Mouse (Mus musculus) ovary, adult 18-20 months (tissue): ENCODE measurements around the gene Sbp.
A peak's percentile ranks its signal among the peaks of the same experiment; 100 is the strongest.
"Not testable (repeated sequence)": the region's sequence is repeated elsewhere in the genome, so short reads cannot be mapped to it uniquely, and the experiment has no call there.

Experiments
- DNase-seq: peaks from one replicate; pipeline ENCODE4 v3.0.0; 2022; ENCODE audit warnings: low spot score, mixed read lengths

Gene Sbp

DNA sequence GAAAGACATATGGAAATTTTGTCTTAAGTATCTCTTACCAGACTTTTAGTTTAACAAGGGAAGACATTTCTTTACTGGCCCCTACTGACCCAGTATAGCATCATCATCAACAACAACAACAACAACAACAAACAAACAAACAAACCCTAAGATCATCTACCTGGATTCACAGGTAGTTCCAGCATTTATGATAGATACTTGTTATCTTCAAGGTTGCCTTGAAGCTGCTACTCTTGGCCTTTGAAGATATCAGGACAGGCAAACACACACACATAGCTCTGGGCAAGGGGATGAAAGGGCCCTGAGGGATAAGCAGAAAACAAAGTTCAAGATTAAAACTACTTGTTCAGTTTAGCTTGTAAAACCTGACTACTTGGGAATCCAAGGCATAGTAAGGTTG lies at the start of gene Sbp:
Gene Sbp (plus strand): TSS at position 301 of the 400 bp plus-strand sequence.
- DNase-seq: no peak

DNA sequence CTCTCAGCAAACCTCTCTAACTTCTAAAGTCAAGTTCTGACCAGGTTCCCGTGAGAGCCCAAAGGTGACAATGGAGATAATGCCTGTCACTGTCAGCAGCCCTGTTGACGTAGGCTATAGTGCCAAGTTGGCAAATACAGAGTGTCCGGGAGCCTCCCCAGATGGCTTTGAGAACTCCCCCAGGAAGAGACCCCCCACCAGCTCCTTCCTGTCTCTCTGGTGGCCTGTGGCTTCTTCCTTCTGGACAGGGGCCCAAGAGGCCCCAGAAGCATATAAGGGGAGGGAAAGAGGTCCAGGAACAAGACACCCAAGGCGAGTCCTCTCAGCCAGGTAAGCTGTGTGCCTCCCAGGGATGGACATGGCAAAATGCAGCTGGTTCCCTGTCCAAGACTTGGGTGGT lies 24.3 kb upstream of the Sbp start, which contains the start of gene Dcpp3:
Gene Dcpp3 (plus strand): TSS at position 301 of the 400 bp plus-strand sequence.
- not testable (repeated sequence) for DNase-seq

DNA sequence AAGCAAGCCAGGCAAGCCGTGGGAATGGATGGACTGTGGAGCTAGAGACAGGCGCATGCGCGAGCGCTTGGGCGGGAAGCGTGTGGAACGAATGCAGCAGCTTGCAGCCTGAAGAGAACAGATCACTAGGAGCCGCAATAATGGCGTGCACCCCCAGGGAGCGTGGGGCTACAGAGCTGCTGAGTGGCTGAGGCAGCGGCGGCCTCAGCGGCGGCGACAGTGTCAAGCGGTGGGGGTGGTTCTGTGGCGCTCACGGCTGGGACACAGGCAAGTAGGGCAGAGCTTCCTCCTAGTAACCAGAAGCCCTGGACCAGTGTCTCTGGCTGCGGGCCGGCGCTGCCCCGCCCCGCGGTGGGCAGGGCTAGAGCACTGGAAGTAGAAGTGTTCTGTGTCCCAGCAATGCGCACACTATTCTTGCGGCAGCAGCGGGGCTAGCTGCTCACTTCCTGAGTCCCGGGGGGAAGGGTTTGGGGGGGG lies 16.9 kb upstream of the Sbp start:
- peak; percentile 87 for DNase-seq

DNA sequence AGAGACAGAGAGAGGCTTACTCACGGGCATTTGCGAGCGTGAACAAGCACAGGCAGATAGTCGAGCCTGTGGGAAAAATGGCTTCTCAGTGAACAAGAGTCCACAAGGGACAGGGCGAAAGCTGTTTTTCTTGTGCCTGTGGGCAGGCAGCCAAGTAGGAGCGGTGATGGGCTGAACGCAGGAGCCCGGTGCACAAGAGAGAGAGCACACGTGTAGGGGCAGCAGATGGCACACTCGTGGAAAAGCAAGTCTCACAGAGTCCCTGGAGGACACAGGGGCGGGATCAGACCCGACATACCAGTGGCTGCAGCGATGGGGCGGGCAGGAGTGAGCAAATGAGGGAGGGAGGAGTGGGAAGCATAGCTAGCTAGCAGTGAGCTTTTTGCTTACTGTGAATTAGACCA lies 16.4 kb upstream of the Sbp start:
- DNase-seq: peak; percentile 53

DNA sequence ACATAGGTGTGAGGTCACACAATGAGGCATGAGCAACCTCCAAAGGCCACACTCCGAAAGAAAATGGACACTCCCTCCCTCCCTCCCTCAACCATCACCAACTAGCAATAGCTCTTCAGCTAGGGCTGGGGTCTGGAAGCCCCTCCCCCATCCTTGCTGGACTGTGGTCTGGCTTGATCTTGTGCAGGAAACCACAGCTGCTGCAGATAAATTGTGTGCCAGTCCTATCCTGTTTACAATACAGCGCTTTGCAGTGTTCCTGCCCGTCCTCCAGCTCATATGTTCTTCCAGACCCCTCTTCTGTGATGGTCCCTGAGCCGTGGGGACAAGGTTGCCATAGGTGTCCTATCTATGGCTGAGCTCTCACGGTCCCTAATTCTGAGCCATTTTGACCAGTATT lies 10.3 kb upstream of the Sbp start:
- DNase-seq: no peak

DNA sequence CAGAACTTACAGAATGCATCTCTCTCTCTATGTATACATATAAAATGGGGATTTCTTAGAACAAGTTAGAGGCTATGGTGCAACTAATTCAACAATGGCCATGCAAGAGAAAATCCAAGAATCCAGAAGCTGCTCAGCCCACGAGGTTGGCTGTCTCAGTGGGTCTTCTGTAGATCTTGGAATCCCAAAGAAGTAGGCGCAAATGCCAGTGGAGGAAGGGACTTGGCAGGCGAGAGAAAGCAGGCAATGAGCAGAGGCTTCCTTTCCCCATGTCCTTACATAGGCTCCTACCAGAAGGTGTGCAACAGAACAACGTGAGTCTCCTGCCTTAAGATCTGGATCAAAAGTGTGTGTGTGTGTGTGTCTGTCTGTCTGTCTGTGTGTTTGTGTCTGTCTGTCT lies 6.0 kb downstream of the Sbp start:
- DNase-seq: not testable (repeated sequence)

DNA sequence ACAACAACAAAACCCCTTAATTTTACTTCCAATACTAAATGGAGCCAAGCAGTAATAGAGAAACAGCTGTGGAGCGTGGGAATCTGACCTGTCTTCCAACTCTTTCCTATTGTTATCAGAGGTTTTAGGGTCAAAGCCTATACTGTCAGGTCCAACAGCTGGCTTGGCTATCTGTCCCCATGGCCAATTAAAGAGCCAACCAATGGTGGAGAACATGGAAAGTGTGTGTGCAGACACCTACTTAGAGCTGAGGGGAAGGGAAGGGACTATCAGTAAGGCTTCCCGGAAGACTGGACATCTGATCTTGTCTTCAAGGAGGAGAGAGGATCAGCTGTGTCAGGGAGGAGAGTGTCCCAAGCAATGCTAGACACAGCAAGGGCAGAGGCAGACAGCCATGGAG lies 7.6 kb downstream of the Sbp start:
- no peak for DNase-seq

DNA sequence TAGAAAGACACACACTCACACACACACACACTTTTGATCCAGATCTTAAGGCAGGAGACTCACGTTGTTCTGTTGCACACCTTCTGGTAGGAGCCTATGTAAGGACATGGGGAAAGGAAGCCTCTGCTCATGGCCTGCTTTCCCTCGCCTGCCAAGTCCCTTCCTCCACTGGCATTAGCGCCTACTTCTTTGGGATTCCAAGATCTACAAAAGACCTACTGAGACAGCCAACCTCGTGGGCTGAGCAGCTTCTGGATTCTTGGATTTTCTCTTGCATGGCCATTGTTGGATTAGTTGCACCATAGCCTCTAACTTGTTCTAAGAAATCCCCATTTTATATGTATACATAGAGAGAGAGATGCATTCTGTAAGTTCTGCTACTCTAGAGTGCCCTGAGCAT lies 9.4 kb downstream of the Sbp start:
- not testable (repeated sequence) for DNase-seq

DNA sequence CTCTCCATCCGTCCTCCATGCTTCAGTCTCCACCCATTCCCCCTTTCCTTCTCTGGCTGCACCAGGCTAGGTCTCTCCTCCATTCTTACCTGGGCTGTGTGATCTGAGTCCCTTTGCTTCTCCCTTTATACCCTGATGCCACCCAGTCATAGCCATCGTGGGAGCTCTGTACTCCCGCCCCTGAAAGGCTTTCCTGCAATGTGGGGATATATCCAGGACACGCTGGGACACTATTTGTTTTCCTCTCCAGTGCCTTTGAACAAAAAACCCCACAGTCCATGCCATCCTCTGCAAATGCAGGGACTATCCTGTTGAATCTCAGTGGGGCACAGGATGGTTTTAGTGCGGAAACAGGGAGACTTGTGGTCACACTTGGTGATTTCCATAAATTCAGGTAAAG lies 13.7 kb downstream of the Sbp start, which contains the start of gene Sbpl:
Gene Sbpl (minus strand): TSS at position 101 of the 400 bp plus-strand sequence.
- DNase-seq: no peak

DNA sequence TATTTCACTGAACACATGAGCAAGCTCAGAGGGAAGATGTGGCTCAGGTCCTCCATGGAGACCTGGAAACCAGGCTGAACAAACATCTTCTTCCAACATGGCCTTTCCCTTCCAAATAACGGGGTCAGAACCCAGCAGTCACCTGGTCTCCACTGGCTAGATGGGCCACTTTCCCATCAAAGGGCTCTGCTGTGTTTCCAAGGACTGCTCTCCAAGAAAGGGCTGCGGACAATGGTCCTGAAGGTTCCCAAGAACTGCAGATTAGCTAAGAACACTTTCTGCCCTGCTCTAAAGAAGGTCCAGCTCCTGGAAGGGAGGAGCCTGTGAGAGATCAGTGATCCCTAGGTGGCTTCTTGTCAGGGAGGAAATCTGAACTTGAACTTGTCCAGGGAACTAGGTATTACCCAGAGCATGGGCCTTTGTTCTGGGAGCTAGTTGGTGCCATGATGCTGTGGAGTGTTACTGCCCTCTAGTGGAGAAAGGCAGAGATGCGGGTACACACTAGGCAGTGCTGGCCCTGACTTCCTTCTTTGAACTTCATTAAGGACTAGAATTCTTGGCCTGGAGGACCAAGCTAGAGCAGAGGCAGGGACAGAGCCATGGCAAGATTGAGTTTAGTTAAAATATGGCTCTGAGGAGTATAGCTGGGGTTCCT lies 18.7 kb downstream of the Sbp start:
- peak; percentile 39 for DNase-seq

DNA sequence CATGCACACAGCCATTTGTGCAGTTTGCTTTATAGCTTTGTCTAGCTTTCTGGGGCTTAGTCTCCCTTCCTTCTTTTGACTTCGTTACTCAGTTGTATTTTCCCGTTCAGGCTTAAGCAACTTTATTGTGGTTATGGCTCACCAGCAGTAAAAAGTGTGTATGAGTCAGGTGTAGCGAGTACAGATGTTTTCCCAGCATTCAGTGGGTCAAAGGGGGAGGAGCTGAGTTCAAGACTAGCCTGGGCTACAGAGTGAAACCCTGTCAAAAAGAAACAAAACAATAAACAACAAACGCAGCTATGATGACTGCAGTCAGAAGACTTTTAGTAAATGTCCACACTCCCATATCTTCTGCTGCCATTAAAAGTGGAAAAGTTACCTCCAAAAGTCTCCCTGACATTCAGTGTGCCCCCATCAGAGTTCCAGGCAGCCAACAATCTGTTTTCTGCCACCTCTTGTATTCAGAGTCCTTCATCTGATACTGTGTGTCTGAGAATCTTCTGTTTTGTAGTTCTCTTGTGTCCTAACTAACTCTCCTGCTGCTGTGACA lies 20.2 kb downstream of the Sbp start:
- no peak for DNase-seq

DNA sequence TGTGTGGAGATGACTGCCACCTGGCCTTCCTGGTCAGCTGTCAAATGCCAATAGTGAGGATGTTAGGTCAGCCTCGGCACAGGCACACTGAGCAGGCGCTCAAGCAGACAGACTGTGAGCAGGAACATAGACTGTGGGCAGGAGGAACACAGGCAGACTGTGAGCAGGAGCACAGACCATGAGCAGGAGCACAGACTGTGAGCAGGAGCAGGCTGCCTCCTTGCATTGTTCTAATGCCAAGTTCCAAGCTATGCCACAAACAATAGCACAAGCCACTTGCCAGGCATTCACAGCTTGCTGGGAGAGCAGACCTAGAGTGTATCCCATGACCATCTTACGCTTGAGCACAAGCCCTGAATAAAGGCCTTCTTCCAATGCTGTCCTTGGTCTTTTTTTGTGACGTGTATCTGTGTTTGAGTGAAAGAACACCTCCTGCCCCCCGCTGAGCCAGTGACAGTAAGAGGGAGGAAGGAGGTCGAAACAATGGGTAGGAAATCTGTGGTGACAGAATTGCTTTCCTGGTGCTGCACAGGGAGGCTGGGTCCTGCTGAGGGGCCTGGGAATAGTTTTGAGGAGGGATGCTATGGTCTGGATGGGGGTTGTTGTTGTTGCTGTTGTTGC lies 24.4 kb downstream of the Sbp start:
- no peak for DNase-seq

DNA sequence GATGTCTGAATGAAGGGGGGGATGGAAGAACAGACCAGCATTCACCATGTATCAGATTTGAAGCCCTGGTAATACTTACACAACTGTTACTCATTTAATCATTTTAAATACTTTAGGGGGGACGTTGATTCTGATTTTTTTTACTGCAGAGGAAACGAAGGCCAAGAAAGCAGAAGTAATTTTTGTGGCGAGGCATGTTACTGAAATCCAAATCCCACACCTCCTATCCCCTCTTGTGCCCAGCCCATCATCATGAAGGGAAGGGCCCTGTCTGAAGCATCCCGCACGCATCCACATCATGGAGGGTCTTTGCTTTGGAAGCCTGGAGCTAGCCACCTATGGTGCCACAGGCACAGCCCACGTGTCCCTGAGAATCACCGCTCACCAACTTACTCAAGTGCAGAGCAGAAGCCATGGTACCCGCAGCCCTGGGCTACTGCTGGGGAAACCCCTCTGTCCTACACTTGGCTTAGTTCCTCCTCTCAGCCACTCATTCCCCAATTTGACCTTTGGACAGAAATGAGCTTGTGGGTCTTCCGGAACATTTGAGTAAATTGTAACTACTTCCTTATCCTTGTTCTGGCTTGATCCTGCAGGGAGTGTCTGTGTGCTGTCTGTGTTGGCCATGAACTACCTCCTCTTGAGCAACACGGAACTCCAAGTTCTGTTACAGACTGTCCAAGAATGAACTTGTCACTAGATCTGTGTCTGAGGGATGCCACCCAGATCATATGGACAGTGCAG lies 25.4 kb downstream of the Sbp start:
- no peak for DNase-seq

DNA sequence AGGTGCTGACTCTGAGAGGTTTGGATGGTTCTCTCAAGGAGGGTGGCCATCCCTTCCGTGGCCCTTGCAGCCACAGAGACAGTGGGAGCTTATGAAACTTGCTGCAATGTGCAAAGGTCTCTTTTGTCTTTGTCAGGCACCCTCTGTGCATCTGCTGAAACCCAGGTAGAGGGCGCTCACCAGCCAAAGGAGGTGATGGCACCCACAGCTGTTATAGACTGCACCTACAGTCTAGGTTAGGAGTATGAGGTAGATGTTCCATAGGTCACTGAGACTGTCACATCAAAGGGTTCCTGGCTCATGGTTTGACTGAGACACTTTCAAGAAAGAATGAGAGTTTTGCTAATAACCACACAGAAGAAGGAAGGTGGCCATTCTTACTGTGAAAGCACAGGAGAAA lies 27.3 kb downstream of the Sbp start:
- no peak for DNase-seq

DNA sequence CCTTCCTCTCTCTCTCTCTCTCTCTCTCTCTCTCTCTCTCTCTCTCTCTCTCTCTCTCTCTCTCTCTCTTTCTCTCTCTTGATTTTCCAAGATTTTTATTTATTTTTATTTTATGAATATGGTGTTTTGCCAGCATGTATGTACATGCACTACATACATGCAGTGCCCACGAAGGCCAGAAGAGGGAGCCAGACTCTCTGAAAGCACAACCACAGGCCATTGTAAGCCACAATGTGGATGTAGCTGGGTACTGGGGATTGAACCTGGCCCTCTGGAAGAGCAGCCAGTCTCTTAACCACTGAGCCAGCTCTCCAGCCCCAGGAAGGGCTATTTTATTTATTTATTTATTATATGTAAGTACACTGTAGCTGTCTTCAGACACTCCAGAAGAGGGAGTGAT lies 27.8 kb downstream of the Sbp start:
- peak; percentile 28 for DNase-seq

DNA sequence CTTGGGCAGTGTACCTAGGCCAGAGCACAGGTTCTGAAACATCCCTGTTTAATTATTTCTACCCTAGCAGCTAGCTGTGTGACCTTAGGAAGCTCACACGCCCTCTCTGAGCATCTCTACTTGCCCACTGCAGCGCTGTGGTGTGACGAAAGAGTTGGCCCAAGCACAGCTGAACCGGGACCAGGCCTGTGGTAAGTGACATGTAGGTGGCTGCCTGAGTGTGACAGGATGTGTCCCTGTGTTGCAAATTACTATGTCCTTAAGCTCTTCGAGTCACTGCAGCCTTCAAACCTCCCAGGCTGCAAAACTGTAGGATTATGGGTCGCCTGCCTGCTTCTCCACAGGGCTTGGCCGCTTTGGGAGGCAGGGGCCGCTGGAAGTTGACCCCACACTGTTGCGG lies 29.8 kb downstream of the Sbp start:
- DNase-seq: no peak

DNA sequence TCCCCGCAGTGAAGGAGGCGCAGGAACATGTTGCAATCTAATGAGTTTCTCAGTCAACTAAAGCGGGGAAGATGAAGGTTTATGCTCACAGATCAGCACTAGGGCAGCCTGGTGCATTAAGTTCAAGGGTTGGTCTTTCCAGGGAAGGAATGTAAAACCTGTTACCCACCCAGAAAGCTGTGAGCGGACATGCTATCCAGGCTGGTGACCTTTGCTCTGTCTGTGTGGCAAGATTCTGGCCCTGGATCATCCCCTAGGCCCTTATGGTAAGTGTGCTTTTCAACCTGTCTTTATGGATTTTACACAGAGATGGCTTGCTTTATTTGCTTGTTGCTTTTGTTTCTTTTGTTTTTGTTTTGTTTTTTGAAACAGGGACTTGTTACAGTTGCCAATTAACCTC lies 35.2 kb downstream of the Sbp start:
- DNase-seq: no peak

DNA sequence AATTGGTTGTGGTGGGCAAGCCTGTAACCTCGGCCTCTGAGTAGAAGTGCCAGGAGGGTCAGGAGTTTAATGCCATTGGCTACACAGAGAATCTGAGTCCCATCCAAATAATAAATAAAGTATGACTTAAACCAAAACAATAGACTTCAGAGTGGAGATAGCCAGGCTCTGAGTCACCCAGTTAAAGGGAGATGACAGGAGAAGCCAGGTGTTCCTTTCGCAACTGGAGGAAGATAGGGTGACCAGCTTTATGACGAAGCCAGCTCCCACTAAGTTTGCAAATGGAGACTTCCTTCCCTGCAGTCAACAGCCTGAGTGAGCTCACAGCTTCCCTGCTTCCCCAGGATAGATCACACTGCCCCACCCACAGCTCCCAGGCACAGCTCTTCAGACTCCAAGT lies 38.0 kb downstream of the Sbp start:
- DNase-seq: no peak

DNA sequence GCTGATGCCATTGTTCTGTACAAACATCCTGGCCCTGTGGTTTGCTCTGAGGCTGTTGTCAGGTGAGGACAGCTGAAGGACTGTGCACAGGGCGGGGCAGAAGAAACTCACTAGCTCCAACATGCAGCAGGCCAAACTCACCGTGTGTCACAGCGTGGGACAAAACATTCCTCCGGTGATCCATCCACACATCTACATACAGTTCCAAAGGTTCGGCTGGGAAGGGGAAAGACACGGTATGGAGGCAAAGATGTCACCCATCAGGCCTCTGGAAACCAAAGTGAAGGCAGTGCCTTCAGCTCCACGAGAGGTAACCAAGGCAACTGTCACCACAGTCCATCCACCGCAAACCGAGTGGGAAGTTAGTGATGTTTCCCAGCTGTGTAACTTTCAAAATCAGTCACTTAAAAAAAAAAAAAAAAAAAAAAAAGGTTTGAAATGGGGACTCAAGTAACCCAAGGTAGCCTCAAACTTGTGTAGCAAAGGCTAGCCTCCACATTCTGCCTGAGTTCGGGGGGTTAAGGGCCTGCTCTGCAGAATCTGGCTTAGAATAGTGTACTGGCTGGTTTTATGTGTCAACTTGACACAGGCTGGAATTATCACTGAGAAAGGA lies 38.9 kb downstream of the Sbp start, which contains the start of gene Prss30:
Gene Prss30 (minus strand): TSS at position 270 of the 613 bp plus-strand sequence.
- DNase-seq: no peak

DNA sequence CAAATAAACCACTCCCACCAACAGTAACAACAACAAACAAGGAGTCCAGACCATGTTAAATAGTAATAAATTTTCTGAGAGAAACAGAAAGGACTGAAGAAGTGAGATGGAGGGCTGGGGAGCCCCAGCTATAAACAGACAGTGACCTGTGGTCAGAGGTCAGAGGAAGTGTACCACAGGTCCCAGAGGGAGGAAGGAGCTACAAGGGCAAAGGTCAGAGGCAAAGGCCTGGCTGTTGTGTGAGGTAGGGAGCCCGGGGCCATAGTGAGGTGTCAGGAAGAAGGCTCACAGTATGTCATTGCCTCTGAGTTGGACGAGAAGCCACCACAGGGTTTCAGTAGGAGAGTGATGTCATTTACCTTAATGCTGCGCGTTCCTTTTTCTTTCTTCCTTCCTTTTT lies 41.4 kb downstream of the Sbp start:
- DNase-seq: no peak

DNA sequence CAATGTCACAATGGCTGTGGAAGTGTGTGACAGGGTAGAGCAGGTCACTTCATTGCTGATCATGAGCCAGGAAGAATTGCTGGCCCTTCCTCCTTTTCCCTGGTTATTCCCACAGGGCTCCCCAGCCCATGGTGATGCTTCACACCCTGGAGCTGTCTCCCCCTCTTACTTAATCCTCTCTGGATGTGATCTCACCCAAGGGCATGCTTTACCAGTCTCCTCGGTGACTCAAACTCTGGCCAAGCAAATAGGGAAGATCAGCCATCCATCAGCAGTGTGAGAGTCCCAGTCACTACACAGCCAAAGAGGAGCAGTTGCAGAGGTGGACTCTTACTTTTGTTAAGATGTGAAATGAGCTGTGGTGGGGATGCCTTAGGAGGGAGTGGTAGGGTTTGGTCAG lies 43.5 kb downstream of the Sbp start:
- DNase-seq: no peak

DNA sequence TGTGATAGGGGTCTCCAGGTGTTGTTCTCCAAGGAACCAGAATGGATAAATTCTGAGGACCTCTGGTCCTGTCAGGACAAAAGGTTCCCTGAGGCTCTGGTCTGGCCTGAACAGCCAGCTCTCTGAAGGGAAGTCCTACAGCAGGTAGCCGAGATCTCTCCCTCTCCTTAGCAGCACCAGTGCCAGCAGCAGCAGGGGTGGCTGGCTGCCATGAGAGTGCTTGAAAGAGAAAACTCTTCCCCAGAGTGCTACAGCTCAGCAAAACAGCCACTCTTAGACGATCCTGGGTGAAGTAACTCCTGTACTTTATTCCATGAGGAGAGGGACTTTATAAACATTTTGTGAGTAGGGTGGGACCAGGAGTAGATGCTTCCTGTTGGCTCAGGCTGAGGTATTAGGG lies 48.3 kb downstream of the Sbp start:
- DNase-seq: no peak
